Mouse (Mus musculus) testis, adult 2 months (tissue): ENCODE results near the gene Mrpl45. TPM values are rescaled to one million over a fixed set of nuclear protein-coding genes. Genes with fewer than 3 reads are reported as not detected.

ENCODE experiments used
- H3K27ac ChIP-seq: fragments of 200-500 bp; 2 replicates; pipeline ENCODE4 v1.5.1; 2012; ENCODE audit warnings: low read depth, low read length; ENCODE audit not compliant: control insufficient read depth, insufficient read depth
- H3K27me3 ChIP-seq: fragments of 200-500 bp; 2 replicates; pipeline ENCODE4 v1.6.1; 2012; ENCODE audit warnings: mild to moderate bottlenecking, low read length, moderate library complexity; ENCODE audit not compliant: control insufficient read depth, insufficient read depth
- H3K36me3 ChIP-seq: fragments of 200-500 bp; 2 replicates; pipeline ENCODE4 v1.6.1; 2012; ENCODE audit warnings: mild to moderate bottlenecking, low read length; ENCODE audit not compliant: control insufficient read depth, insufficient read depth
- H3K4me1 ChIP-seq: fragments of 200-500 bp; 2 replicates; pipeline ENCODE4 v1.6.1; 2012; ENCODE audit warnings: low read length; ENCODE audit not compliant: control insufficient read depth, insufficient read depth
- H3K4me3 ChIP-seq: fragments of 200-500 bp; 2 replicates; pipeline ENCODE4 v1.5.1; 2012; ENCODE audit warnings: low read depth, mild to moderate bottlenecking, low read length, moderate library complexity, mixed read lengths; ENCODE audit not compliant: control insufficient read depth
- CTCF ChIP-seq: fragments of 200-500 bp; IDR thresholded peaks from 2 replicates; pipeline ENCODE4 v1.5.1; 2012; ENCODE audit warnings: low read depth, mild to moderate bottlenecking, inconsistent platforms, low read length, moderate library complexity; ENCODE audit not compliant: control insufficient read depth, insufficient read depth, insufficient replicate concordance
- POLR2A ChIP-seq: fragments of 200-500 bp; IDR thresholded peaks from 2 replicates; pipeline ENCODE4 v1.6.1; 2012; ENCODE audit warnings: low read depth, mild to moderate bottlenecking, inconsistent platforms, low read length, moderate library complexity; ENCODE audit not compliant: control insufficient read depth
- polyA plus RNA-seq: library from polyadenylated mRNA; depleted of rRNA; stranded (reverse); fragments of >200 nt; gene quantifications from 2 replicates; pipeline ENCODE4 v1.2.3, GENCODE M21; 2012

Gene Mrpl45
- polyA plus RNA-seq, 1 experiment: 8.7 TPM

GRCm38 (mm10) chr11:97277166-97277565, 38.4 kb upstream of the Mrpl45 start:
- H3K36me3 ChIP-seq: no peaks in the 10 kb centered on the region
- H3K27me3 ChIP-seq: no peaks in the 10 kb centered on the region
- no peak overlapping the region for H3K27ac ChIP-seq
- TF ChIP-seq CTCF (no peak), POLR2A (no peak)
- peaks cover 12% of the 10 kb centered on the region for H3K4me1 ChIP-seq
- no peak overlapping the region for H3K4me3 ChIP-seq

DNA sequence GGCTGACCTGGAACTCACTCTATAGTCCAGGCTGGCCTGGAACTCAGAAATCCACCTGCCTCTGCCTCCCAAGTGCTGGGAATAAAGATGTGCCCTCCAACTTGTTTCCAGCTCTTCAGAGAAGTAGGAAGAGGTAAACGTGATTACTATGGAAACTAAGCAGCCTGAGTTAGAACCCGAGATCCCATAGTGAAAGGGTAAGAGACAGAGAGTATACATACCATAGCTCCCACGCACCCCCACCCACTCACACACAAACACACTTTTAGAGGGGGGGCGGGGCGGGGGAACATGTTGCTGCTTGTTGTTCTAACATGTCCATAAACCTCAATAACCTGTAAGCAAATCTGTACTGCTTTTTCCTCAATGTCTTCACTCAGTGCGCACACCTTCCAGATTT, 37.1 kb upstream of the Mrpl45 start:
- Histone ChIP-seq H3K36me3 (no peaks in the 10 kb centered on the region), H3K27me3 (no peaks in the 10 kb centered on the region), H3K27ac (no peak overlapping the region), H3K4me1 (peaks cover 12% of the 10 kb centered on the region), H3K4me3 (no peak overlapping the region; the same call in 1 of the 2 replicates)
- TF ChIP-seq POLR2A: no peak
- TF ChIP-seq CTCF: no peak

DNA sequence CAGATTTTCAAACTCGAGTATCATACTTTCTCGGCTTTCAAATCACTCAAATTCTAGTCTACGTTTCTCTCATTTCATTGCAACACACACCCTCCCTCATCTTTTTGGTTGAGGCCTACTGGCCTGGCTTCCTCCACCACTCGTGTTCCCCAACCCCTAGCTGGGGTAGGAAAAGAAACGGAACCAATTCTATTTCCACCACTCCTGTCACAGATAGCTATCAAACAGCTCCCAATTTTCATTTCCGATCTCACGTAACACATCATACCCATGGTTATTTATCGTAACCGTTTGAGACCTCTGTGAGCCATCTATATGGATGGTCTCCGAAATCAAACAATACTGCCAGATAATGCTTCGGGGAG, 36.5 kb upstream of the Mrpl45 start:
- no peak for TF ChIP-seq POLR2A
- TF ChIP-seq CTCF: no peak
- H3K4me3 ChIP-seq: peak overlapping the region; percentile 100; the same call in 1 of the 2 replicates
- peak overlapping the region; percentile 99 for H3K27ac ChIP-seq
- peaks cover 12% of the 10 kb centered on the region for H3K4me1 ChIP-seq
- H3K27me3 ChIP-seq: no peaks in the 10 kb centered on the region
- H3K36me3 ChIP-seq: no peaks in the 10 kb centered on the region

GRCm38 (mm10) chr11:97279405-97280215, 35.9 kb upstream of the Mrpl45 start:
- peaks cover 12% of the 10 kb centered on the region for H3K4me1 ChIP-seq
- peak overlapping the region; percentile 99 for H3K27ac ChIP-seq
- H3K4me3 ChIP-seq: peak overlapping the region; percentile 100
- TF ChIP-seq CTCF: no peak
- no peak for TF ChIP-seq POLR2A
- no peaks in the 10 kb centered on the region for H3K27me3 ChIP-seq
- no peaks in the 10 kb centered on the region for H3K36me3 ChIP-seq

- Histone ChIP-seq H3K4me1 (peaks cover 12% of the 10 kb centered on the region), H3K4me3 (peak within 1 kb of the TSS; percentile 100), H3K27me3 (no peaks in the 10 kb centered on the region), H3K27ac (peak within 1 kb of the TSS; percentile 99), H3K36me3 (no peaks in the 10 kb centered on the region)
- TF ChIP-seq POLR2A (peak; percentile 79), CTCF (no peak)
Measured at GRCm38 (mm10) chr11:97280216-97280861, 35.2 kb upstream of the Mrpl45 start, which contains the start of gene Npepps. Gene Npepps (minus strand): TSS chr11:97280638.

DNA sequence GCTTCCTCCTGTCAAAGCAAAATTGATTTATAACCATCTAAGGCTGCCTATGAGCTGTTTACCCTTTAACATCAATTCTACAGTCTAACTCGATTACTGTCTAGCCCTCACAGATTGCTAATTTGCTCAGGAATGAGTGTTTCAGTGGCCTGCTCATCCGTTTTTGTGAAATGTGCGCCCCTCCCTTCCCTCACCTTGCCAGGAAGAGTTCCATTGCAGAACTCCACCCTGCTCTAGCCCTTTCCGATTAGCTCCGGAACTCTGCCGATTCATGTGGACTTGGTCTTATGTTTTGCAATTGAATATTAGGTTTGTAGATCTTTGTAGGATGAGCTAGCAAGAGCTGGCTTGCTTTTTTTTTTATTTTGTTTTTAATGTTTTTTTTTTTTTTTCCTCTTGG, 33.3 kb upstream of the Mrpl45 start:
- Histone ChIP-seq H3K4me3 (no peak overlapping the region), H3K27me3 (no peaks in the 10 kb centered on the region), H3K4me1 (peaks cover 12% of the 10 kb centered on the region), H3K36me3 (no peaks in the 10 kb centered on the region), H3K27ac (no peak overlapping the region)
- TF ChIP-seq POLR2A (no peak), CTCF (no peak)

DNA sequence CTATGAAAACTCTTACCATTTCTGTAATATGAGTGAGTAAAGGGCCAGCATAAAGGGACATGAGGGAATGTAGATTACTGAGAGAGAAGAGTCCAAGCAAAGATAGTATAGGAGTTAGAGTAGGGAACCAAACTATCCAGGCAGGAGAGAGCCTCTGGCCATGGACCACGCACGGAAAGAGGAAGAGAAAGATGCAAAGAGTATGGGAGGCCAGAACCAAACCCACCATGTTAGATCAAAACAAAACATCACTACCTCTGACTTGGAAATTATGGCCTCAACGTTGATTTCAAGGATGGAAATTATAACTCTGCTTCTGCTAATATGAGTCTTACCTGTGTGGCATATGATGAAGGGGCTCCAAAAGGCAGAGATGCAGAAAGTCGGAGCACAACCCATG, 30.7 kb upstream of the Mrpl45 start:
- peaks cover 5% of the 10 kb centered on the region; the same call in 1 of the 2 replicates for H3K4me1 ChIP-seq
- H3K27me3 ChIP-seq: no peaks in the 10 kb centered on the region
- TF ChIP-seq POLR2A (no peak), CTCF (no peak)
- no peaks in the 10 kb centered on the region for H3K36me3 ChIP-seq
- no peak overlapping the region for H3K27ac ChIP-seq
- H3K4me3 ChIP-seq: no peak overlapping the region
